Mouse (Mus musculus) neural tube, embryonic 14.5 days (tissue): ENCODE results near the gene Hoxd11. TPM values are rescaled to one million over a fixed set of nuclear protein-coding genes. Genes with fewer than 3 reads are reported as not detected.
A peak's percentile ranks its signal among the peaks of the same experiment; 100 is the strongest.

Experiments used
- ATAC-seq: fragments of 200-750 bp; cut with Nextera tagmentation; 2 replicates; pipeline ENCODE4 v1.8.0; 2017; ENCODE audit warnings: low read depth, mild to moderate bottlenecking, moderate TSS enrichment, moderate library complexity
- H3K27ac ChIP-seq: fragments of 300-500 bp; sonication (generic); 2 replicates; pipeline ENCODE4 v1.5.1; 2014; ENCODE audit warnings: low read depth, mild to moderate bottlenecking, control low read depth, low read length, moderate library complexity, mixed read lengths
- H3K27me3 ChIP-seq: fragments of 300-500 bp; sonication (generic); 2 replicates; pipeline ENCODE4 v1.6.1; 2014; ENCODE audit warnings: low read length; ENCODE audit not compliant: control insufficient read depth, insufficient read depth
- H3K36me3 ChIP-seq: fragments of 300-500 bp; sonication (generic); 2 replicates; pipeline ENCODE4 v1.6.1; 2014; ENCODE audit warnings: low read length, mixed read lengths; ENCODE audit not compliant: control insufficient read depth, insufficient read depth
- H3K4me1 ChIP-seq: fragments of 300-500 bp; sonication (generic); 2 replicates; pipeline ENCODE4 v1.6.1; 2014; ENCODE audit warnings: low read length; ENCODE audit not compliant: control insufficient read depth, insufficient read depth
- H3K4me2 ChIP-seq: fragments of 300-500 bp; sonication (generic); 2 replicates; pipeline ENCODE4 v1.6.1; 2014; ENCODE audit warnings: mild to moderate bottlenecking, low read depth, low read length, control low read depth
- H3K4me3 ChIP-seq: fragments of 300-500 bp; sonication (generic); 2 replicates; pipeline ENCODE4 v1.5.1; 2014; ENCODE audit warnings: low read depth, low read length, control low read depth, mixed read lengths
- H3K9ac ChIP-seq: fragments of 300-500 bp; sonication (generic); replicated peaks from 2 replicates; pipeline ENCODE4 v1.6.1; 2014; ENCODE audit warnings: low read depth, mild to moderate bottlenecking, control low read depth, low read length, mixed read lengths
- H3K9me3 ChIP-seq: fragments of 300-500 bp; sonication (generic); 2 replicates; pipeline ENCODE4 v1.6.1; 2016; ENCODE audit warnings: low read length; ENCODE audit not compliant: control insufficient read depth
- WGBS: fragments of 180-500 bp; shearing (Covaris S2); extraction: QIAGEN DNeasy Blood & Tissue Kit; methylation state at CpG from one replicate; pipeline ENCODE4 v1.1.7; 2014; 5-methylcytosine and 5-hydroxymethylcytosine counted together
- polyA plus RNA-seq: library from polyadenylated mRNA; unstranded; fragments of >200 nt; fragmentation: Nextera tagmentation; extraction: Ambion mirVana; gene quantifications from 2 replicates; pipeline ENCODE4 v1.2.1, GENCODE M21; 2014

Gene Hoxd11
- 0.09 TPM in 1 of 2 replicates, not detected in the other for polyA plus RNA-seq

GRCm38 (mm10) chr2:74678891-74679595, at the start of gene Hoxd11:
Hoxd11 (plus strand) TSS chr2:74679557.
- ATAC-seq: no peak
- Histone ChIP-seq H3K27ac (peak within 1 kb of the TSS; percentile 81), H3K4me3 (peak within 1 kb of the TSS; percentile 42), H3K36me3 (no peaks in the 10 kb centered on the region), H3K9ac (peak within 1 kb of the TSS; percentile 39), H3K4me1 (0 out of 2 replicates have a peak, but pooled peaks cover 10% of the 10 kb centered on the region), H3K27me3 (peaks cover 53% of the 10 kb centered on the region), H3K9me3 (no peaks in the 10 kb centered on the region), H3K4me2 (peak within 1 kb of the TSS; percentile 42)
- 3% methylated on average over 15 of the region's 15 CpGs for WGBS

GRCm38 (mm10) chr2:74635412-74635811, 43.9 kb upstream of the Hoxd11 start:
- 75% methylated on average over 4 of the region's 4 CpGs for WGBS

GRCm38 (mm10) chr2:74642431-74642830, 36.9 kb upstream of the Hoxd11 start:
- no peak for ATAC-seq
- WGBS: 40% methylated on average over 5 of the region's 5 CpGs

More at GRCm38 (mm10) chr2:74635412-74635811, 43.9 kb upstream of the Hoxd11 start:
- Histone ChIP-seq H3K4me1 (no peaks in the 10 kb centered on the region), H3K36me3 (no peaks in the 10 kb centered on the region), H3K4me3 (no peak overlapping the region), H3K27me3 (no peaks in the 10 kb centered on the region), H3K27ac (no peak overlapping the region), H3K4me2 (no peak overlapping the region), H3K9me3 (no peaks in the 10 kb centered on the region), H3K9ac (no peak overlapping the region)
- ATAC-seq: no peak

GRCm38 (mm10) chr2:74645631-74646030, 33.7 kb upstream of the Hoxd11 start:
- no peak for ATAC-seq

More at GRCm38 (mm10) chr2:74642431-74642830, 36.9 kb upstream of the Hoxd11 start:
- Histone ChIP-seq H3K27me3 (peaks cover 18% of the 10 kb centered on the region), H3K4me3 (no peak overlapping the region), H3K4me2 (no peak overlapping the region), H3K9me3 (no peaks in the 10 kb centered on the region), H3K9ac (no peak overlapping the region), H3K4me1 (no peaks in the 10 kb centered on the region), H3K27ac (no peak overlapping the region), H3K36me3 (no peaks in the 10 kb centered on the region)

GRCm38 (mm10) chr2:74647082-74647864, 32.1 kb upstream of the Hoxd11 start:
- WGBS: 14% methylated on average over 7 of the region's 7 CpGs
- Histone ChIP-seq H3K4me1 (no peaks in the 10 kb centered on the region), H3K4me2 (no peak overlapping the region), H3K36me3 (no peaks in the 10 kb centered on the region), H3K27ac (no peak overlapping the region), H3K27me3 (peaks cover 52% of the 10 kb centered on the region), H3K4me3 (no peak overlapping the region), H3K9ac (no peak overlapping the region), H3K9me3 (no peaks in the 10 kb centered on the region)
- no peak for ATAC-seq

More at GRCm38 (mm10) chr2:74645631-74646030, 33.7 kb upstream of the Hoxd11 start:
- H3K4me1 ChIP-seq: no peaks in the 10 kb centered on the region
- 87% methylated on average over 3 of the region's 3 CpGs for WGBS
- H3K9me3 ChIP-seq: no peaks in the 10 kb centered on the region
- no peaks in the 10 kb centered on the region for H3K36me3 ChIP-seq
- H3K9ac ChIP-seq: no peak overlapping the region
- H3K27me3 ChIP-seq: peaks cover 44% of the 10 kb centered on the region
- no peak overlapping the region for H3K27ac ChIP-seq
- no peak overlapping the region for H3K4me3 ChIP-seq
- no peak overlapping the region for H3K4me2 ChIP-seq

- no peak overlapping the region for H3K4me3 ChIP-seq
- H3K36me3 ChIP-seq: no peaks in the 10 kb centered on the region
- H3K4me2 ChIP-seq: no peak overlapping the region
- H3K27ac ChIP-seq: no peak overlapping the region
- peaks cover 5% of the 10 kb centered on the region; the same call in 1 of the 2 replicates for H3K4me1 ChIP-seq
- peaks cover 49% of the 10 kb centered on the region for H3K27me3 ChIP-seq
- H3K9ac ChIP-seq: no peak overlapping the region
- no peak for ATAC-seq
- no peaks in the 10 kb centered on the region for H3K9me3 ChIP-seq
- 44% methylated on average over 2 of the region's 2 CpGs for WGBS
Measured at GRCm38 (mm10) chr2:74652996-74653340, 26.4 kb upstream of the Hoxd11 start.

GRCm38 (mm10) chr2:74653781-74654535, 25.4 kb upstream of the Hoxd11 start:
- ATAC-seq: no peak
- Histone ChIP-seq H3K9ac (no peak overlapping the region), H3K4me3 (no peak overlapping the region), H3K9me3 (no peaks in the 10 kb centered on the region), H3K27me3 (peaks cover 40% of the 10 kb centered on the region), H3K36me3 (no peaks in the 10 kb centered on the region), H3K4me2 (no peak overlapping the region), H3K4me1 (peaks cover 5% of the 10 kb centered on the region), H3K27ac (no peak overlapping the region)
- WGBS: 12% methylated on average over 17 of the region's 17 CpGs

- WGBS: 3% methylated on average over 18 of the region's 20 CpGs
- Histone ChIP-seq H3K9ac (no peak overlapping the region), H3K27me3 (peaks cover 33% of the 10 kb centered on the region), H3K4me2 (no peak overlapping the region), H3K4me3 (peak overlapping the region; percentile 29; the same call in 1 of the 2 replicates), H3K36me3 (no peaks in the 10 kb centered on the region), H3K9me3 (no peaks in the 10 kb centered on the region), H3K27ac (no peak overlapping the region), H3K4me1 (peaks cover 5% of the 10 kb centered on the region)
- ATAC-seq: no peak
Measured at GRCm38 (mm10) chr2:74654743-74655419, 24.5 kb upstream of the Hoxd11 start.
